Mouse (Mus musculus) ES-E14 (cell line): Measurements from ENCODE around the gene Cd22.

Experiments used
- CHD2 ChIP-seq: IDR thresholded peaks from 2 replicates; pipeline ENCODE4 v1.6.1; 2014; ENCODE audit warnings: mild to moderate bottlenecking, low read depth, low read length, inconsistent platforms
- HCFC1 ChIP-seq: IDR thresholded peaks from 2 replicates; pipeline ENCODE4 v1.6.1; 2012; ENCODE audit warnings: low read length, inconsistent platforms, borderline replicate concordance; ENCODE audit not compliant: insufficient read depth
- ZC3H11A ChIP-seq: IDR thresholded peaks from 2 replicates; pipeline ENCODE4 v1.6.1; 2012; ENCODE audit warnings: low read depth, mild to moderate bottlenecking, inconsistent platforms, low read length, borderline replicate concordance

- TF ChIP-seq ZC3H11A (no peak), HCFC1 (no peak), CHD2 (no peak)
Measured at GRCm38 (mm10) chr7:30844676-30845297, 35.4 kb downstream of the Cd22 start.
